Mouse (Mus musculus): ENCODE data around the gene Chrna9. TPM values are rescaled to one million over a fixed set of nuclear protein-coding genes. Genes with fewer than 3 reads are reported as not detected.
"Not testable (repeated sequence)": the region's sequence is repeated elsewhere in the genome, so short reads cannot be mapped to it uniquely, and the experiment has no call there.

The Chrna9 gene
- polyA plus RNA-seq, 1 experiment from 2014 or later = 0.53 TPM

DNA sequence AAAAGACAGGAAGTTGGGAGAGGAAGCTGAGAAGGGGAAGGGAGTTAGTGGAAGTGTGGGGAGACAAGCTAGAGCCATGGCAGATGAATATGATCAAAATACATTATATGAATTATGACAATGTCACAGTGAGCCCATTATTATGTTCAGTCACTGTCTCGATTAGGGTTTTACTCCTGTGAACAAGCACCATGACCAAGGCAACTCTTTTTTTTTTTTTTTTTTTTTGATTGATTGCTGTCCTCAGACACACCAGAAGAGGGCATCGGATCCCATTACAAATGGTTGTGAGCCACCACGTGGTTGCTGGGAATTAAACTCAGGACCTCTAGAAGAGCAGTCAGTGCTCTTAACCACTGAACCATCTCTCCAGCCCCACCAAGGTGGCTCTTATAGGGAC, 52.3 kb downstream of the Chrna9 start:
- H3K9me3 ChIP-seq (ENCODE audit: control insufficient read depth, low read length); H3K36me3 ChIP-seq (ENCODE audit: control insufficient read depth, insufficient read depth, low read length); ATAC-seq (ENCODE audit: low FRiP score, low TSS enrichment); H3K4me3 ChIP-seq (ENCODE audit: low read length); H3K4me2 ChIP-seq (replicated peaks; ENCODE audit: low read depth, low read length); H3K27ac ChIP-seq (ENCODE audit: low read depth, low read length); H3K27me3 ChIP-seq (ENCODE audit: control insufficient read depth, insufficient read depth, low read length); H3K9ac ChIP-seq (ENCODE audit: low read depth, low read length); H3K4me1 ChIP-seq (ENCODE audit: control insufficient read depth, insufficient read depth, low read length): not testable (repeated sequence)
- WGBS = 81% methylated on average over 3 of the region's 3 CpGs

DNA sequence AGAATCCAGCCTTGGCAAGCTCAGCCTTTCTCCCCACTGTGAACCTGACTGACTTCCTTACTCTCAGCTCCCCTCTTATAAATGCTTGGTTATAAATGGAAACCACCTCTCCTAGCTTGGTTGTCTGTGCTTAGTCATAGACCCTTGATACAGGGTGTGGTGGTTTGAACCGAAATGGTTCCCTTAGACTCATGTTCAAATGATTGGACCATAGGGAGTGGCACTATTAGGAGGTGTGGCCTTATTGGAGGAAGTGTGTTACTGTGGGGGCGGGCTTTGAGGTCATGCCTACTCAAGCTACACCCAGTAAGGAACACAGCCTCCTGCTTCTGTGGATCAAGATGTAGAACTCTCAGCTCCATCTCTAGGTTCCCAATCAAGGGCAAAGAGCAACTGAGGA, 56.5 kb downstream of the Chrna9 start:
- no peaks in the 10 kb centered on the region for H3K27me3 ChIP-seq (ENCODE audit: control insufficient read depth, insufficient read depth, low read length)
- no peaks in the 10 kb centered on the region for H3K4me1 ChIP-seq (ENCODE audit: control insufficient read depth, insufficient read depth, low read length)
- no peak overlapping the region for H3K4me3 ChIP-seq (ENCODE audit: low read length)
- no peak overlapping the region for H3K4me2 ChIP-seq (replicated peaks; ENCODE audit: low read depth, low read length)
- H3K36me3 ChIP-seq (ENCODE audit: control insufficient read depth, insufficient read depth, low read length) = no peaks in the 10 kb centered on the region
- no peak overlapping the region for H3K9ac ChIP-seq (ENCODE audit: low read depth, low read length)
- WGBS = 94% methylated on average over 2 of the region's 2 CpGs
- H3K27ac ChIP-seq (ENCODE audit: low read depth, low read length) = no peak overlapping the region
- ATAC-seq (ENCODE audit: low FRiP score, low TSS enrichment) = no peak
- H3K9me3 ChIP-seq (ENCODE audit: control insufficient read depth, low read length) = no peaks in the 10 kb centered on the region

DNA sequence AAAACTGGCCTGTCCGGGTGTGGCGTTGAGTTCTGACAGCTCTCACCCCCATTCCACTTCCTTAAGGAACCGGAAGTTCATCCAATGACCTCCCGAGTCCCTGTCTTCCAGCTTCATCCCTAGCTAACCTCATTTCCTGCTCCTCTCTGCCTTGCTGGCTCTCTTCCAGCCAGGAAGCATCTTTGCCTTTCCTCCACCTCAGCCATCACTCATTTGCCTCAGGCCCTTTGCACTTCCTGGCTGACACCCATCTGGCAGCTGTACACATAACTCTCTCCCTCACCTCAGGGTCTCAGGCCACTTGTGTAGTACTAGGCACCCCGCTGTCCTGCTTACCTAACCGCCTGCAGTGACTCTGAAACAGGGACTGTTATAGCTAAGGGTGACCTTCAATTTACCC, 59.9 kb downstream of the Chrna9 start:
- Histone ChIP-seq H3K4me1 (ENCODE audit: control insufficient read depth, insufficient read depth, low read length) (no peaks in the 10 kb centered on the region), H3K36me3 (ENCODE audit: control insufficient read depth, insufficient read depth, low read length) (no peaks in the 10 kb centered on the region), H3K27ac (ENCODE audit: low read depth, low read length) (no peak overlapping the region), H3K4me2 (replicated peaks; ENCODE audit: low read depth, low read length) (no peak overlapping the region), H3K9ac (ENCODE audit: low read depth, low read length) (no peak overlapping the region), H3K9me3 (ENCODE audit: control insufficient read depth, low read length) (no peaks in the 10 kb centered on the region), H3K27me3 (ENCODE audit: control insufficient read depth, insufficient read depth, low read length) (no peaks in the 10 kb centered on the region), H3K4me3 (ENCODE audit: low read length) (no peak overlapping the region)
- 61% methylated on average over 6 of the region's 6 CpGs for WGBS
- ATAC-seq (ENCODE audit: low FRiP score, low TSS enrichment) = no peak

DNA sequence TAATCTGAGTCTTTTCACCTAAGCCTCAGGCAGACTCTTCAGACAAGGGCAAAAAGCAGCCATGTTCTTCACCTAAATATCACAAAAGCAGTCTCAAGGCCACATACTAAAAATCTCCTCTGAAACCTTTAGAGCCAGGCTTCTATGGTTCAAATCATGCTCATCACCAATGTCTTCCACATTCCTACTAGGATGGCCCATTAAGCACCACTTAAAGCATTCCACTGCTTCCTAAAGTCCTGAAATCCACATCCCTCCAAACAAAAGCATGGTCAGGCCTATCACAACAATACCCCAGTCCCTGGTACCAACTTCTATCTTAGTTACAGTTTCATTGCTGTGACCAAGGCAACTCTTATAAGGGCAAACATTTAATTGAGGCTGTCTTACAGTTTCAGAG, 63.1 kb downstream of the Chrna9 start:
- no peaks in the 10 kb centered on the region for H3K9me3 ChIP-seq (ENCODE audit: control insufficient read depth, low read length)
- no peak for ATAC-seq (ENCODE audit: low FRiP score, low TSS enrichment)
- H3K4me1 ChIP-seq (ENCODE audit: control insufficient read depth, insufficient read depth, low read length) = peaks cover 7% of the 10 kb centered on the region
- no peak overlapping the region for H3K9ac ChIP-seq (ENCODE audit: low read depth, low read length)
- no peak overlapping the region for H3K4me3 ChIP-seq (ENCODE audit: low read length)
- no peaks in the 10 kb centered on the region for H3K36me3 ChIP-seq (ENCODE audit: control insufficient read depth, insufficient read depth, low read length)
- no peaks in the 10 kb centered on the region for H3K27me3 ChIP-seq (ENCODE audit: control insufficient read depth, insufficient read depth, low read length)
- no peak overlapping the region for H3K27ac ChIP-seq (ENCODE audit: low read depth, low read length)
- no peak overlapping the region for H3K4me2 ChIP-seq (replicated peaks; ENCODE audit: low read depth, low read length)

DNA sequence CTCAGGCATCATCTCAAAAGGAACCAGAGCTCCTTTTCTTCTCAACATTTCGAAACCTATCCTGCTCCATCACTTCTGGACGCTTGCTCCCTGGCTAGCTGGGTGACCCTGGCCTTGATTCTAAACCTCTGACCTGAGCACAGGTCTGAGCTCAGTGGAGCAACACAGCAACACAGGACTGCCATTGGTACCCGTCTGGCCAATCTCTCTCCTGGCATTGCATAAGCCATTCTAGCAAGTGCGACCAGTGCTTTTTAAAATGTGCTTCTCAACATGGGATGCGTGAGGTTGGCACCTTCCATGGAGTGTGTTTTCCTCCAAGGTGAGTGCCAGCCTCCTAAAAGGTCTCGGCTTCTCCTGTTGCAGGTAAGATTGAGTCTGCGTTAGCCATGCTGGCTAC, 64.4 kb downstream of the Chrna9 start:
- Histone ChIP-seq H3K36me3 (ENCODE audit: control insufficient read depth, insufficient read depth, low read length) (no peaks in the 10 kb centered on the region), H3K4me2 (replicated peaks; ENCODE audit: low read depth, low read length) (no peak overlapping the region), H3K9me3 (ENCODE audit: control insufficient read depth, low read length) (no peaks in the 10 kb centered on the region), H3K9ac (ENCODE audit: low read depth, low read length) (no peak overlapping the region), H3K4me3 (ENCODE audit: low read length) (no peak overlapping the region), H3K27ac (ENCODE audit: low read depth, low read length) (no peak overlapping the region), H3K27me3 (ENCODE audit: control insufficient read depth, insufficient read depth, low read length) (no peaks in the 10 kb centered on the region), H3K4me1 (ENCODE audit: control insufficient read depth, insufficient read depth, low read length) (peaks cover 7% of the 10 kb centered on the region)
- ATAC-seq (ENCODE audit: low FRiP score, low TSS enrichment) = no peak
- WGBS = 82% methylated on average over 7 of the region's 7 CpGs

DNA sequence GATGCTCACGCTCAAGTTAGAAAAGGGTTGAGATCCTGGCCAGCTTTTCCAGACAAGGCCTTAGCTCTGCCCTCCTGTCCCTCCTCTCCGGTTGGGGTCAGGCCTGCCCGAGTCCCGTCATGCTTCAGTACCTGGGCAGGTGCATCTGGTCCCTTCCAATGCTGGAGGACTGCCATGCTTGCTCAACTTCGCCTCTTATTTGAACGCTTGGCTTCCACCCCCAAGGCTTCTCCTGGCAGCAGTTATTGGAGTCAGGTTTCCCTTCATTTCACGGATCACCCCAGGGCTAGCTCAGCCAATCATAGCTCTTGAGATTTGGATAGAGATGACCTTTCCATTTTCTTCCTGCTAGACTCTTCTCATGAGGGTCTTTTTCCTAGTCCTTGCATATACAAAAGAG, 65.4 kb downstream of the Chrna9 start:
- 34% methylated on average over 7 of the region's 7 CpGs for WGBS
- peak; percentile 78 for ATAC-seq (ENCODE audit: low FRiP score, low TSS enrichment)
- H3K4me3 ChIP-seq (ENCODE audit: low read length) = no peak overlapping the region
- H3K4me1 ChIP-seq (ENCODE audit: control insufficient read depth, insufficient read depth, low read length) = peaks cover 7% of the 10 kb centered on the region
- peak overlapping the region; percentile 79 for H3K27ac ChIP-seq (ENCODE audit: low read depth, low read length)
- no peaks in the 10 kb centered on the region for H3K27me3 ChIP-seq (ENCODE audit: control insufficient read depth, insufficient read depth, low read length)
- H3K9me3 ChIP-seq (ENCODE audit: control insufficient read depth, low read length) = no peaks in the 10 kb centered on the region
- H3K36me3 ChIP-seq (ENCODE audit: control insufficient read depth, insufficient read depth, low read length) = no peaks in the 10 kb centered on the region
- H3K4me2 ChIP-seq (replicated peaks; ENCODE audit: low read depth, low read length) = no peak overlapping the region
- no peak overlapping the region for H3K9ac ChIP-seq (ENCODE audit: low read depth, low read length)

DNA sequence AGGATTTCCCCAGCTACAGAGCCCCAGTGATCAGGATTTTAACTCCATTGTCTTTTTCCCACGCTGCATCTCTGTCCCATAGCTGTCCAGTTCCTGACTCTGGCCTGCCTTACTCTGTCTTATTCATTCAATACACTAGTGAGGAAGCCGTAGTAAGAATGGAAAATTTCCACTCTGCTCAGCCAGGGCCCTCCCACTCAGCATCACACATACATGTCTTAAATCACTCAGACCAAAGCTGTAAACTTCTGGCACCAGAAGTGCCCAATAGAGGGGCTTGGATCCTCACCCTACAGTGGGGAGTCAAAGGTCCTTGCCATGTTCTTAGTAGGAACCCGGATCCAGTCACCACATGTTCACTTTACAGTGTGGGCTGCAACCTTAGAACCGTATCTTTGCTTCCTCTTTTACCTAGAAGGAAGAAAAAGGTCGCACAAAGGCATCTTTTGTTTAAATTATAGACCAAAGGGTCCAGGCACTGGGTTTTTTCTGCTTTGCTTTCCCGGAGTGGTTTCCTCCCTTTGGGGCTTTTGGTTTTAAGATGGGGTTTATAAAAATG, 65.9 kb downstream of the Chrna9 start:
- peak; percentile 79 for ATAC-seq (ENCODE audit: low FRiP score, low TSS enrichment)
- WGBS = 12% methylated on average over 6 of the region's 6 CpGs
- H3K27ac ChIP-seq (ENCODE audit: low read depth, low read length) = peak overlapping the region; percentile 79

DNA sequence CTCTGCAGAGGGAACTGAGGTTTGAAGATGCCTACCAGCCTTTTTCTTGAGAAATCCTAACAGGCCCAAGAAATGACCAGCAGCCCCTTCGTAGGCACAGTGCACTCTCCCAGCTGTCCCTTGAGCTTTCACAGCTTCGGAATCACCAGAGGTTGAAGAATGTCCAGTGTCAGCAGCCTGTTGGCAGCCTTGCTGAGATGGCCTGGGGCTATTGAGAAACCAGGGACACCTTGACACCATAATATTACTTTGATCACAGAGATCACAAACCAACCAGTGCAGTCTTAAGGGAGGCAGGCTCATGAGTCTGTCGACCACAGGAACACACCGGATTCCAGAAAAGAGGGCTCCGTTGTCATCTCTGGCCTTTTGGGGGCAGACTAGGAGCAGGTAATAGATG, 66.5 kb downstream of the Chrna9 start:
- no peak overlapping the region for H3K9ac ChIP-seq (ENCODE audit: low read depth, low read length)
- 63% methylated on average over 5 of the region's 5 CpGs for WGBS
- no peak overlapping the region for H3K4me3 ChIP-seq (ENCODE audit: low read length)
- no peaks in the 10 kb centered on the region for H3K9me3 ChIP-seq (ENCODE audit: control insufficient read depth, low read length)
- no peaks in the 10 kb centered on the region for H3K27me3 ChIP-seq (ENCODE audit: control insufficient read depth, insufficient read depth, low read length)
- H3K36me3 ChIP-seq (ENCODE audit: control insufficient read depth, insufficient read depth, low read length) = no peaks in the 10 kb centered on the region
- peak overlapping the region; percentile 79; the same call in 1 of the 2 replicates for H3K27ac ChIP-seq (ENCODE audit: low read depth, low read length)
- H3K4me2 ChIP-seq (replicated peaks; ENCODE audit: low read depth, low read length) = no peak overlapping the region
- peaks cover 7% of the 10 kb centered on the region for H3K4me1 ChIP-seq (ENCODE audit: control insufficient read depth, insufficient read depth, low read length)
- ATAC-seq (ENCODE audit: low FRiP score, low TSS enrichment) = no peak

More for the DNA sequence above, 65.9 kb downstream of the Chrna9 start:
- Histone ChIP-seq H3K4me1 (ENCODE audit: control insufficient read depth, insufficient read depth, low read length) (peaks cover 7% of the 10 kb centered on the region), H3K36me3 (ENCODE audit: control insufficient read depth, insufficient read depth, low read length) (no peaks in the 10 kb centered on the region), H3K27me3 (ENCODE audit: control insufficient read depth, insufficient read depth, low read length) (no peaks in the 10 kb centered on the region), H3K9me3 (ENCODE audit: control insufficient read depth, low read length) (no peaks in the 10 kb centered on the region), H3K4me3 (ENCODE audit: low read length) (no peak overlapping the region), H3K4me2 (replicated peaks; ENCODE audit: low read depth, low read length) (no peak overlapping the region), H3K9ac (ENCODE audit: low read depth, low read length) (no peak overlapping the region)

DNA sequence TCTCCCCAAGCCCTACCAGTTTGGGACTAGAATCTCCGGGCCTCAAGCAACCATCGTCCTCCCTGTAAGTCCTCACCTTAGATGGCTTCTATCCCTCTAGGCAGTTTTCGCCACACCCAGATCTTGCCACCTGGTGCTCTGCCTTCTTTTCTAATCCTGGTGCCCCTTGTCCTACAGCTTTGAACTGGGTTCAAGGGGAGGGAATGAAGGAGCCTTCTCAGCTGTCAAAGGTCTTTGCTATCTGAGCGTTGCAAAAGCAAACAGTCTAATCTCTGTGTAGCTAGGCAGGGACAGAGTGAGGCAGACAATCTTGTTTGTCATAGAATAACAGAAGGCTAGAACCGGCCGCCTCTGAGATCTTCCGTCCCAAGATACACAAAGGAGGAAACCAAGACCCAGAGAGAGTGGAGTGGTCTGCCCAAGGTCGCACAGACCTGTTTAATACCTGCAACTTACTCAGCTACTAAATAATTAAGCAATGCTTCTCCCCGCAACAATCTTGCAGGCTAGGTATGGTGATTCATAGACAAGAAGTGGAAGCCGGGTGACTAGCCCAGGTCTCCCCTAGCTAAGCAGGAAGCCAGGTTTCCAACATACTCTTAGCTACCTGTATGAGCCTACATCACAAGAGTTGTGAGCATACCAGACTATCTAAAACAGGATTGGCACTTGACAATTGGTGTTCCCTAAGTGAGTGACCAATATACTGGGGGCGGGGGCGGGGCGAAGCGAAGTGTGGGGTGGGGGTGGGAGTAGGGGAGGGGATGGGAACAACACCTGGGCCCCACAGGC, 69.6 kb downstream of the Chrna9 start, which contains the start of gene 9130230L23Rik:
Gene 9130230L23Rik, minus strand, starts transcription at position 152 of the 792 bp plus-strand sequence.
- Histone ChIP-seq H3K4me2 (replicated peaks; ENCODE audit: low read depth, low read length) (no peak within 1 kb of the TSS), H3K27ac (ENCODE audit: low read depth, low read length) (peak within 1 kb of the TSS; percentile 6; the same call in 1 of the 2 replicates), H3K9me3 (ENCODE audit: control insufficient read depth, low read length) (no peaks in the 10 kb centered on the region), H3K4me3 (ENCODE audit: low read length) (no peak within 1 kb of the TSS), H3K9ac (ENCODE audit: low read depth, low read length) (no peak within 1 kb of the TSS), H3K27me3 (ENCODE audit: control insufficient read depth, insufficient read depth, low read length) (no peaks in the 10 kb centered on the region), H3K36me3 (ENCODE audit: control insufficient read depth, insufficient read depth, low read length) (no peaks in the 10 kb centered on the region), H3K4me1 (ENCODE audit: control insufficient read depth, insufficient read depth, low read length) (peaks cover 7% of the 10 kb centered on the region)
- 68% methylated on average over 14 of the region's 14 CpGs for WGBS
- no peak for ATAC-seq (ENCODE audit: low FRiP score, low TSS enrichment)
